Mouse (Mus musculus): Measurements from ENCODE around the gene Gm20388.

Gene Gm20388

DNA sequence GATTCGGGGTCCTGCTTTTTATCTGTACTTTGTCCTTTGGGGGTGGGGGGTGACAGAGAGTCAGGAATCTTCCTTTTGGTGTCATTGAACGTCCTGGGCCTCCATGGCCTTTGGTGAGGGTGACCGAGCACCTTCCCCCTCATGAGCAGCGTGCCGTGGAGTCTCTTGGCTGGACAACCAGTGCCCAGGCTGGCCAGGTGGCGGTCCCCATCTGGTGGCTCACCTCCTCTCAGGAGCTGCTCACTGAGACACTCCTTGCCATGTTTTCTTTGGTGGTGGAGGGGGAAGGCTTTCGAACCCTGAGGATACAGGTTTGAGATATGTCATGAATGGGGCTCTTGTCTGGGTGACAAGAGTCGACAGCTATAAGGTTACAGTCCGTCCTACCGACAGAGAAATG is 139.7 kb downstream of the Gm20388 start:
- no peak for DNase-seq

GRCm38 (mm10) chr8:120051006-120051405 is 140.4 kb downstream of the Gm20388 start:
- peak; percentile 36 for DNase-seq

GRCm38 (mm10) chr8:120051908-120052307 is 141.3 kb downstream of the Gm20388 start:
- no peak for DNase-seq

DNA sequence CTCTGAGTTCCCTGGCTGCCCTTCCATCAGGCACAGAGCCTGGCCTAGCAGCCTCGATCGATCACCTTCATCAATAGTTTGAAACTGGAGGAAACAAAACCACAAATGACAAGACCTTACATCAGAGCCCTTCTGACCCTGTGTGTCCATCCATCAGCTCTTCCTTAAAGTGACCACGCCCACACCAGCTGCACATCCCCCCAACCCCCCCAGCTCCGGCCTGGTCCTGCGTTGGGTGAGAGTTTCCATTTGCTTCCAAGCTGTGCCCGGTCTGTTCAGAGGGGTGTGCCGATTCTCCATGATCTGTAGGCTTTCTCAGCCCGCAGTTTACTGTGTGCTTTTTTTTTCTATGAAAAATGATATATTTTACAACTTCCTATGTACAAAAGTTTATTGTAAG is 141.7 kb downstream of the Gm20388 start:
- peak; percentile 40 for DNase-seq

DNA sequence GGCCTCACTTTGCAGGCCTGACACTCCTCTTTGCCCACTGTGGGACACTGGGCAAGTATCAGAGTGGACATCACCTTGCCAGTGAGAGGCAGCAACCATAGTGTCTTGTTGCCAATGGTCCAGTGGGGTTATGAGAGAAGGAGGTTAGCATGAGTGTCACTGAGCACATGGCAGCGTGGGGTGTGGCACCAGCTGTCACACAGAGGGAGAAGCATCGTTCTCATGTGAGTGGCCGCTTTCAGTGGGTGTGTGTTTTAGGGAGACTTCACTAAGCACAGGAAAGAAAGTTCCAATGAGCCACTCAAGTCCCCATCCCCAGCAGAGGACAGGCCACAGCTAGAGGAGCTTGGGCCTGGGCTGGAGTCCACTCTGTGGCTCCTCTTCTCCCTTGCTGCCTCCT is 144.2 kb downstream of the Gm20388 start:
- DNase-seq, result no peak

GRCm38 (mm10) chr8:120057078-120057477 is 146.4 kb downstream of the Gm20388 start:
- no peak for DNase-seq

DNA sequence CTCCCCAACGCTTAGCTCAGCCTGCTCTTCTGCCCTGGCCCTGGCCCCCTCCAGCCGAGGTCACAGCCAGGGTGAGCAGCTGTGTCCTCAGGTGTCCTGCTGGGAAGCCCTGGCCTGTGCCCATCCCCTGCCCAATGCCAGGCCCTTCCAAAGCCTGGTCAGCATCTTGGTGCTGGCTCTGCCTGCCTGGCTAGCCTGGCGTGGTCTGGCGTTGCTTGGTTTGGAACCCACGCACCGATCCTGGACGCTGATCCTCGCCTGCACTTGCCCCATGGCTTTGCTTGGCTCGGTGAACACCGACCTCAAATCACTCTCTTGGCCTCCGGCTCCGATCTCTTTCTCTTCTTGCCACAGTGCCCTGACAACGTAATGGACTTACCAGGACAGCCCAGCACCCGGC is 152.1 kb downstream of the Gm20388 start:
- DNase-seq, result no peak

GRCm38 (mm10) chr8:120063326-120063725 is 152.7 kb downstream of the Gm20388 start:
- no peak for DNase-seq

GRCm38 (mm10) chr8:120065611-120066010 is 155.0 kb downstream of the Gm20388 start:
- DNase-seq, result no peak

DNA sequence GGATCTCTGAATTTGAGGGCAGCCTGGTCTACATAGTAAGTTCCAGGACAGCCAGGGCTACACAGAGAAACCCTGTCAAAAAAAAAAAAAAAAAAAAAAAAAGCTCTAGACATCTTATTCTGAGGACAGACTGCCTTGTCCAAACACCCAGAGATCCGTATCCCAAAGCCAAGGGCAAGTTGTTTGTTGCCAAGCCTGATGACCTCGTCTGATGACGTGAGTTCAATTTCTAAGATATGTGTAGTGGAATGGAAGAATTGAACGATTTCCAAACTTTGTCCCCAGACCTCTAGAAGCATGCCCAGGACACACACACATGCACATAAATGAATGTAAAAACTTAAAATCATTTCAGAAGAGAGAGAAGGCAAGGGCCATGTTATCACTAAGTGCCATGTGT is 155.6 kb downstream of the Gm20388 start:
- DNase-seq, result no peak

DNA sequence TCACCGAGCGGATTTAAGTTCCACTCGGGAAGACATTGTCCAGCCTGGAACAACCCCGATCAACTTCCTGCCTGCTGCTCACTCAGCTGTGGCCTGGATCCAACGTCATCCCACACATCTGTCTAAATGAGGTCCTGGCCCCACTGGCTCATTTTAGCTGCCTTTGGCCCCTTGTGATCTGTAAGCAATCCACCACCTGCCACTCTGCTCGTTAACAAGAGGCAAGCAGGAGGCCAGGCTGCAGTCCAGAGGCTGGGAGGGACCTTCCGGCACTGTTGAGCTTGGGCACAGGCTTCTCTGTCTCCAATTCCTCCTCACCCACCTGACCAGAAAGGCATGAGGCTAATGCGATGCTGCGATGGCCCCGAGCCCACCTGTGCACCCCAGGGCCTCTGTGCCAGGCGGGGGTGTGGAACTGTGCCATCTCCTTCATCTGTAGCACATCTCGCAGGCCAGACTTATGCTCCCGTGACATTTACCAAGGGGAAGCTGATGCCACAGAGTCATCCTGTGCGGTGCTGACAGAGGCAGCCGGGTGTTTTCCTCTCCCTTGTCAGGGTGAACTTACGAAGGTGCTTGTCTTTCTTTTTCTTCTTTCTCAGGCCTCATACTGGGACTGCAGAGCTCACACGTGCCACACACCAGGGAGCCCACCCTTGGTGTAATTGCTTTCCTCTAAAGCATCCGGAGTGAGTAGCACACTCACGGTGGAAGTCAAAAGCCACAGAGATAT is 157.5 kb downstream of the Gm20388 start:
- peak; percentile 69 for DNase-seq

DNA sequence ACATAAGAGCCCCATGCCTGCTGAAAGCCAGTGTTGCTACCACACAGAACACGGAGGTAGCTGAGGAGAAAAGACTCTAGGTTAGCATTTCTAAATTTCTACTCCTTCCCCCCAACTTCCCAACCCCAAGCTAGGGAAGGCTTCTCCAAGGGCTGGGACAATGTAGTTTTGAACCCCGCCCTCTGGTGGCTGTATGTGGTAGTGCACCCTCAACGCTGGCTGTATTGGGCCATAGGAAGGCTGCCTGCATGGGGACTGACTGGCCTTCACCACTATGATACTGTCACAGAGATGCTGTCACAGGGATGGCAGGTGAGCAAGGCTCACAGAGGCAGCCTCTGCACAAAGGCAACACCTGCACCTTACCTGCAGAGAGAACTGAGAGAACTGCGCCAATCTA is 161.0 kb downstream of the Gm20388 start:
- DNase-seq, result peak; percentile 87

DNA sequence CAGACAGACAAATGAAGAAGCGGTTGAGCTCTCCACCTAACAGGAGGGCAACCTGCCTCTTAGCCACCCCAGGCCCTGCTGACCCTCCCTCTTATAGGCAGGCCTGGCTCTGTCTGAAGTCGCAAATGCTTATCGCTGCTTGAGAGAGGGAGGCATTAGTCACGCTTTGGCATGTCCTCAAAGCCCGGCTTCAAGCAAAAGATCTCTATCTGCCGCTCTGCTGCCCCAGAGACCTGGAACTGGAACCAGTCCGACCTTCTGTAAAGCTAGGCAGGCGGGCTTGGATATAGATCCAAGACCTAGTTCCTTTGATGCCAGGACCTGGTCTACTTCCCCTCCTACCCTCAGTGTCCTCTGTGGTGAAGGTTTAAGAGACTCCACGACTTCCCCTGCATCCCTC is 161.6 kb downstream of the Gm20388 start:
- no peak for DNase-seq

DNA sequence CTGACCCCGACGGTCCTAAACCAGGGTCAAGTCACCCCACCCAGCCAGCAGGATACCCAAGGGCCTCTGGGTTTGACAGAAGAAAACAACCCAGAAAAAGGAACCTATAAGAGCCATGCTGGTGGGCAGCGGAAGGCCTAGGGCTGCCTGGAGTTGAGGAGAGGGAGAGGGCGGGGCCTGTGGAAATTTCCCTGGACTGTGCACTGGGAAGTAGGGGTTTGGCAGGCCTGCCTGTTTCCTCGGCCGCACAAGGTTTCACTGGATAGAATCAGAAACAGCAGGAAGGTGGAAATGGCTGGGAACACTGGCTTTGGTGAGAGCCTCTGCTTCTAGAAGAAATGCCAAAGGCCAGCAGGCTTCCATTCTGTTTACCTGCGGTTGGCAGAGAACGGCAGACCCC is 162.2 kb downstream of the Gm20388 start:
- DNase-seq, result no peak

- no peak for DNase-seq
These were observed 163.9 kb downstream of the Gm20388 start for GRCm38 (mm10) chr8:120074516-120074915.

DNA sequence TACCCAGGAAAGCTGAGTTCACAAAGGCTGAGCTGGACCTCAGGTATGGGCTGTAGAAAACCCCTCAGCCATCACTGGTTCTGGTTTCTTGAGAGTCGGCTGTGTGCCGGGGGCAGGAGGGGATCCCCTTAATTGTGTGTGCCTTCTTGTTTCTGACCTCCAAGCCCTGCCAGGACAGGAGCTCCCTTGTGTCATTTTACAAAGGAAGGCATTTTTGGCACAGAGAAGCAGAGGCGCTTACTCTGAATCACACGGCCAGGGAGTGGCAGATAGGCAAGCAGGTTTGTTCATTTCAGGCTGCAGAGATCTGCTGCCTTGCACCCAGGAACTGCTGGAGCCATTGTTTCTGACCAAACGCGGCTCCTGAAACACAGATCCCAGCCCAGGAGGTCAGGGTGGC is 164.7 kb downstream of the Gm20388 start:
- DNase-seq, result no peak

GRCm38 (mm10) chr8:120078080-120078479 is 167.4 kb downstream of the Gm20388 start:
- peak; percentile 89 for DNase-seq

DNA sequence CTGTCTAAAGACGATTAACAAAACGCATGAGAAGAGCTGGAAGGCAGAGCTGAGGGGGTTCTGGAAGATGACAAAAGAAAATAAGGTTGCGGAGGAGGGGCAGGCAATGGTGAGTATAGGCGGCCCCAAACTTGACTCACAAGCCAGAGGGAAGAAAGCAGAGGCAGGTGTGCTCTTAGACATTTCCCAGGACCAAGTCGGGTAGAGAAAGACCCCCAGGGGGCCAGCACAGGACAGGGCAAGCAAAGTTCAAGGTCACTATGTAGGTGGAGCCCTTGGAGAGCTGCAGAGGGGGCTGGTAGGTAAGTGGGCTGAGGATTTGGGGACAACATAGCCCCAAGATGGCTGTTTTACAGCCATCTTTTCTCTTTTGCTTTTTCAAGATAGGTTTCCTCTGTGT is 168.7 kb downstream of the Gm20388 start:
- DNase-seq, result no peak

- DNase-seq, result no peak
These were observed 172.6 kb downstream of the Gm20388 start for GRCm38 (mm10) chr8:120083261-120083660.

- DNase-seq, result no peak
These were observed 174.1 kb downstream of the Gm20388 start for GRCm38 (mm10) chr8:120084783-120085182.

- DNase-seq, result no peak
These were observed 178.9 kb downstream of the Gm20388 start for GRCm38 (mm10) chr8:120089511-120089910.

DNA sequence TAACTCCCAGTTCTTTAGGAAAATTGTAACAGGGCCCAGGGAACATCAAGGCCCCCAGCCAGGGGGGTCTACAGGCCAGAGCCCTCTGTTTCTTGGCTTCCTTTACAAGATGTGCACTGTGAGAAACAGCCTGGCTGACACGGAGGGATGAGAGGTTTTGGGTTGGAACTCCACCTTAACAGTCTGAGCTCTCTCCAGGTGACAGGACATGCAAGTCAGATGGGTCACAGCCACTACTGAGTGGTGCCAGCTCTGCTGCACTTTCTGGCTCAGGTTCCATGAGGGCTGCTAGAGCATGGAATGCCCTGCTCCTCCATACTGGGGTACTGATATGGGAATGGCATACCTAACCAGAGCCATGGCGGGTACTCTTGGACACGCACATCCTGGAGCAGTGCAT is 180.4 kb downstream of the Gm20388 start:
- no peak for DNase-seq

GRCm38 (mm10) chr8:120093103-120093502 is 182.5 kb downstream of the Gm20388 start:
- DNase-seq, result no peak

- no peak for DNase-seq
These were observed 184.2 kb downstream of the Gm20388 start for GRCm38 (mm10) chr8:120094801-120095200.

DNA sequence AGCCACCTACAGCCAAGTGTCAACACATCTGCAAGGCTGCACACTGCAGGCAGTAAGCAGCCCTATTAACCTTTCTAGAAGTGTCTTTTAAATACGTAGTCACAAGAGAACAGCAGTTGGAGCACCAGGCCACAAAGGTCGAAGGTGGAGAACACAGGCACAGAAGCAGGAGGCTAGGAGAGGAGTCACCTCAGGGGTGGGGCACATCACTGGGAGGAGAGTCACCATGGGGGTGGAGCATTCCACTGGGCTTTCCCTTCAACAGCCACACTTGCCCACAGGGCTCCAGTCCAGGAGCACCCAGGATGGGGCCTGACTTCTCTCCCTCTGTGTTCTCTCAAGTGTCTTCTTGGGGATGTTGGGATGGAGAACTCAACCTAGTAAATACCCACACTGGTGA is 185.8 kb downstream of the Gm20388 start:
- no peak for DNase-seq
